Mouse (Mus musculus) midbrain, embryonic 12.5 days (tissue): ENCODE data around the gene Zfp644. TPM values are rescaled to one million over a fixed set of nuclear protein-coding genes. Genes with fewer than 3 reads are reported as not detected.

Experiments
- ATAC-seq: fragments of 200-750 bp; cut with Nextera tagmentation; 2 replicates; pipeline ENCODE4 v1.8.0; 2017; ENCODE audit warnings: low read depth, moderate TSS enrichment, moderate library complexity; ENCODE audit not compliant: low FRiP score
- H3K27ac ChIP-seq: fragments of 300-500 bp; sonication (generic); replicated peaks from 2 replicates; pipeline ENCODE4 v1.5.1; 2016; ENCODE audit warnings: mild to moderate bottlenecking
- H3K27me3 ChIP-seq: fragments of 300-500 bp; sonication (generic); 2 replicates; pipeline ENCODE4 v1.6.1; 2016; ENCODE audit warnings: mild to moderate bottlenecking
- H3K36me3 ChIP-seq: fragments of 300-500 bp; sonication (generic); 2 replicates; pipeline ENCODE4 v1.6.1; 2016
- H3K4me1 ChIP-seq: fragments of 300-500 bp; sonication (generic); 2 replicates; pipeline ENCODE4 v1.6.1; 2016
- H3K4me2 ChIP-seq: fragments of 300-500 bp; sonication (generic); replicated peaks from 2 replicates; pipeline ENCODE4 v1.6.1; 2016; ENCODE audit warnings: mild to moderate bottlenecking, moderate library complexity
- H3K4me3 ChIP-seq: fragments of 300-500 bp; sonication (generic); 2 replicates; pipeline ENCODE4 v1.5.1; 2016; ENCODE audit warnings: mild to moderate bottlenecking
- H3K9ac ChIP-seq: fragments of 300-500 bp; sonication (generic); replicated peaks from 2 replicates; pipeline ENCODE4 v1.6.1; 2016; ENCODE audit warnings: mild to moderate bottlenecking, moderate library complexity
- H3K9me3 ChIP-seq: fragments of 300-500 bp; sonication (generic); 2 replicates; pipeline ENCODE4 v1.6.1; 2016; ENCODE audit warnings: mild to moderate bottlenecking
- WGBS: fragments of 180-500 bp; shearing (Covaris S2); methylation state at CpG from one replicate; pipeline ENCODE4 v1.1.7; 2016; 5-methylcytosine and 5-hydroxymethylcytosine counted together
- polyA plus RNA-seq: library from polyadenylated mRNA; unstranded; fragments of >200 nt; fragmentation: Nextera tagmentation; extraction: Ambion mirVana; gene quantifications from 2 replicates; pipeline ENCODE4 v1.2.1, GENCODE M21; 2016

Zfp644 gene
- polyA plus RNA-seq, 1 experiment from 2014 or later, result 82.0 TPM

DNA sequence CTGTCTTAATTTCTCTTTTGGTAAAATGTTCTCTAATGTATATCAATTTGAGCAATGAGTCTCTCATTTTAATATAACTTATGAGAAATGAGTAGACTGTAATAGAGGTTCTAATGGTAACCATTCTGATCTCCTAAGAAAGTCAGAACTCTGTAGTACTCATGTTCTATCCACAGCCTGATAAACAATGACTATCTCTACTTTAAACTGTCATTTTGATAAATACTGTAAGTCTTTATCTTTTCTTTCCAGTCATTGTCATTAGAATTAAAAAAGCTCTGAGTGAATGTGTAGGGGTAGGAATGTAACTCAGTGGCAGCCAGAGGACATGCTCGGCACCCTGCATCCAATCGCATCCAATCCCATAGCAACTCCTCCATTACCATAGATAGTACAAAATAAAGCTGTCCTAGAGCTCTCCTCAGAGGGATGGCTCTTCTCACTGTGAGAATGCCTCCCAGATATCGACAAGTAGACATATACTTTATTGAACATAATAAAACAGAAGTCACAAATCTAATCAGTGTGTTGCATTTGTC lies 44.2 kb downstream of the Zfp644 start:
- Histone ChIP-seq H3K4me3 (no peak overlapping the region), H3K27ac (no peak overlapping the region), H3K9ac (no peak overlapping the region), H3K4me1 (no peaks in the 10 kb centered on the region), H3K4me2 (no peak overlapping the region), H3K9me3 (no peaks in the 10 kb centered on the region; the same call in 1 of the 2 replicates), H3K27me3 (no peaks in the 10 kb centered on the region), H3K36me3 (peaks cover 13% of the 10 kb centered on the region)
- WGBS, result 86% methylated on average over 3 of the region's 3 CpGs
- no peak for ATAC-seq

DNA sequence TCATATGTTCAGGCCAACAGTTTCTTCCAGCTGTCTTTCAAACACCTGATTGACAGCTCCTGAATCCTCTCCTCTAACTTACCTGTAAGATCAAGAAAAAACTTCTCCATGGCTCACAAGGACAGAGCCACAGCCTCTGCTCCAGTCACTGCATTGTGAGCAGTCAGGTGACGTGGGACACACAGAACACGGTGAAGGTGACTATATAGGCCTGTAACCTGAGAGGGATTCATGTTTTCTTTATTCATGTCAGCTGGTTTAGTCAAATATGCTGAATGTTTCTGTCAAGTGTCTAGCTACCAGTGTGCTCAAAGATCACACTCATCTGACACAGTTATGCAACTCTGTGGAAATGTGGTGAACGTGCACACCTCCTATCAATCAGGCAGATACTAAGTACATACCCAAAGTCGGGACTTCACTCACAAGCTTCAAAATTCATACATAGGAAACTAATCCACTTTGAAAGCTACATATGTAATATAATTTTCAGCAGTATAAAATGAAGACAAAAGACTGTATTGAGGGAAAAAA lies 44.8 kb downstream of the Zfp644 start:
- WGBS, result 92% methylated on average over 4 of the region's 4 CpGs
- ATAC-seq, result no peak
- H3K9me3 ChIP-seq, result no peaks in the 10 kb centered on the region; the same call in 1 of the 2 replicates
- no peak overlapping the region for H3K4me2 ChIP-seq
- no peak overlapping the region; the same call in 1 of the 2 replicates for H3K27ac ChIP-seq
- H3K9ac ChIP-seq, result no peak overlapping the region
- no peaks in the 10 kb centered on the region for H3K4me1 ChIP-seq
- no peaks in the 10 kb centered on the region for H3K27me3 ChIP-seq
- peaks cover 13% of the 10 kb centered on the region for H3K36me3 ChIP-seq
- no peak overlapping the region for H3K4me3 ChIP-seq

DNA sequence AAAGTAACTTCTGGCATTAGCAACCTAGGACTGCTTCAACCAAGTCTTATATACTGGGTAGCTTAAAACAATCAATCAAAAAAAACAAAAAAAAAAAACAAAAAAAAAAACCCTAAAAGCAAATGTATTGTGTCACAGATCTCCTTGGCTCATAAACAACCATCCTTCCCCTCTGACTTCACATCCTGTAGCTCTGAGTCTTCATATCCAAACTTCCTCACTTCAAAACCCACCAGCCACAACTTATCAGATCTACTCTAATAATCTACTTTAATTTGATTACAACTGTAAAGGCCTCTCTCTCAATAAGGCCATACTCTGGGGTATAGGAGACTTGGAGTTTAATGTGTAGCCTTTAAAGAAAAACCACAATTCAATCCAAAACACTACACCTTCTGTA lies 47.1 kb downstream of the Zfp644 start:
- Histone ChIP-seq H3K9me3 (no peaks in the 10 kb centered on the region; the same call in 1 of the 2 replicates), H3K27ac (no peak overlapping the region), H3K4me3 (no peak overlapping the region), H3K36me3 (peaks cover 5% of the 10 kb centered on the region), H3K4me2 (no peak overlapping the region), H3K4me1 (no peaks in the 10 kb centered on the region), H3K9ac (no peak overlapping the region), H3K27me3 (no peaks in the 10 kb centered on the region)
- no peak for ATAC-seq

DNA sequence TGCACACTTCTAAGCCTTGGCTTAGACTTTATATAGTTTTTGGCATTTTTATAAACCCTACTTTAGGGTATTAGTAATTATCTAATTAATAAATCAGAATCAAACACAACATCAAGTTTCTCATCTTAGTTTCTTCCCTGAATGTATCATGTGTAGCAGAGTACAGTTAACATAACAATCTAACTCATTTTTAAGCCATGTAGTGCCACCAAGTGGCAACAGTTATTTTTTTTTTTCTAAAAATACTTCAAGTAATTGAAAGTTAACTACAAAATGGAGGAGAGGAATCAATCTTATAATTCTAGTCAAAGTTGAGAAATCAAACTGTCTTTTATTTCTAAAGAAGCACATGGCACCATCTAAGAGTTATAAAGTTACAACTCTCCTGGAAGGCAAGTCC lies 47.6 kb downstream of the Zfp644 start:
- no peak overlapping the region for H3K4me3 ChIP-seq
- ATAC-seq, result no peak
- no peak overlapping the region for H3K4me2 ChIP-seq
- H3K9me3 ChIP-seq, result no peaks in the 10 kb centered on the region
- no peak overlapping the region for H3K9ac ChIP-seq
- no peaks in the 10 kb centered on the region for H3K36me3 ChIP-seq
- no peaks in the 10 kb centered on the region for H3K4me1 ChIP-seq
- H3K27ac ChIP-seq, result no peak overlapping the region
- H3K27me3 ChIP-seq, result no peaks in the 10 kb centered on the region

DNA sequence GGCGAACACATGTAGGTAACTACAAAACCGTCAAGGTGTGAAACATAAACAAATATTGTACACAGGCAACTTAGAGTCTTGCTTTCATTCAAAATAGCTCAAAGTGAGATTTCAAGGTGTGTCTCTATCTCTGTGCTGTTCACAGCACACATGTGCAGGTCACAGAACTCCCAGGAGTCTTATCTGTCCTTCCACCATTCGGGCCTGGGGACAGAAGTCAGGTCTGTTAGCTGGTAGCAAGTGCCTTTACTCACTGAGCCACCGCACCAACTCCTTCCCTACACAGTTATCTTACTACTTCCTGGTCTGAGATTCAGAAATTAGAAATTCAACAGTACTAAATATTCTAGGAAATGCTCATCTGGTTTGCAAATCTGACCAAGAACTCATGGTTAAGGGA lies 53.7 kb downstream of the Zfp644 start:
- peaks cover 3% of the 10 kb centered on the region; the same call in 1 of the 2 replicates for H3K4me1 ChIP-seq

DNA sequence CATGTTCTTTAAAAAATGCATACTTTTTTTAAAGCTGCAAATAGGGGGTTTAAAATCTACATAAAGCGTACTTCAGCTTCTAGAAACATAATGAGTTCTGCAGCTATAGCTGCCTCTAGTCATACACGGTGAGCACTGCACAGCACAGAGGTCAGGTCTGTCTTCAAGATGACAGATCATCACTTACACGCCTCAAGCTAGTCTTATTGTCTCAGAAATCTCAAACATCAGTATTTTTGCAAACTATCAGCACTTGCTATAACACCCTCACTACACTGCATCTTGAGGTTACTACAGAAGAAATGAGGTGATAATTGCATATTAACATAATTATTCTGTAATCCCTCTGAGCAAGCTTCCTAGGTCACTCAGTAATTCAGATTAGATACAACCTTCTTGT lies 55.2 kb downstream of the Zfp644 start:
- ATAC-seq, result no peak
- H3K27ac ChIP-seq, result no peak overlapping the region
- H3K9ac ChIP-seq, result no peak overlapping the region
- H3K4me2 ChIP-seq, result no peak overlapping the region
- peaks cover 13% of the 10 kb centered on the region for H3K36me3 ChIP-seq
- no peaks in the 10 kb centered on the region for H3K9me3 ChIP-seq
- no peak overlapping the region for H3K4me3 ChIP-seq
- 89% methylated on average over 3 of the region's 3 CpGs for WGBS
- H3K27me3 ChIP-seq, result no peaks in the 10 kb centered on the region
- peaks cover 3% of the 10 kb centered on the region; the same call in 1 of the 2 replicates for H3K4me1 ChIP-seq

More for the DNA sequence above, 53.7 kb downstream of the Zfp644 start:
- Histone ChIP-seq H3K27ac (no peak overlapping the region), H3K9ac (no peak overlapping the region), H3K4me3 (no peak overlapping the region), H3K4me2 (no peak overlapping the region), H3K36me3 (no peaks in the 10 kb centered on the region; the same call in 1 of the 2 replicates), H3K27me3 (no peaks in the 10 kb centered on the region), H3K9me3 (no peaks in the 10 kb centered on the region)
- WGBS, result 91% methylated on average over 4 of the region's 4 CpGs
- no peak for ATAC-seq

DNA sequence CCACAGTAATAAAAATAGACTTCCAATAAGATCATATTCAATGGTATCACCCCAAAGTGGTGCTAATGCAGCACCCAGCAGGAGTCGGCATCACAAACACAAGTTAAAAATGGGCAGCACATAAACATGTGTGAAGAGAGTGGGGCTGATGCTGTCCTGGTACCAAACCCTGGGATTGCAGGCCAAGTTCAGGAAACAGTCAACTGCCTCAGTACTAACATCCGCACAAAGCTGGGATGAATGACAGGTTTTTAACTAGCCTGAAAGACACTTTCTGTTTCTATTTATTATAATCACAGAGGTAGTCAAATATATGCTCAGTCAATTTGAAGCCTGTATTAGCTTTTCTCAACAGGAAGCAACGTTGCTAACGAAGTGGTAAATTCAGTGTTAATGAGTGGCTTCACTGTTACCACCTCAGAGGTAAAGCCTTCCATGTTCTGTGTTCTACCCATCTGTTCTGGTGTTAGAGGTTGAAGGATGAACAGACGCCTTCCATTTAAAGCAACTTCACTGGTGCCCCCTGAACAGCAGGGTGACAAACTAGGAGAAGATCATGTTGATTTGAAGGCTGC lies 56.8 kb downstream of the Zfp644 start:
- Histone ChIP-seq H3K4me2 (no peak overlapping the region), H3K27ac (no peak overlapping the region), H3K36me3 (peaks cover 29% of the 10 kb centered on the region), H3K4me1 (peaks cover 3% of the 10 kb centered on the region; the same call in 1 of the 2 replicates), H3K4me3 (no peak overlapping the region), H3K27me3 (no peaks in the 10 kb centered on the region), H3K9me3 (no peaks in the 10 kb centered on the region), H3K9ac (no peak overlapping the region)
- WGBS, result 74% methylated on average over 5 of the region's 5 CpGs
- ATAC-seq, result no peak

DNA sequence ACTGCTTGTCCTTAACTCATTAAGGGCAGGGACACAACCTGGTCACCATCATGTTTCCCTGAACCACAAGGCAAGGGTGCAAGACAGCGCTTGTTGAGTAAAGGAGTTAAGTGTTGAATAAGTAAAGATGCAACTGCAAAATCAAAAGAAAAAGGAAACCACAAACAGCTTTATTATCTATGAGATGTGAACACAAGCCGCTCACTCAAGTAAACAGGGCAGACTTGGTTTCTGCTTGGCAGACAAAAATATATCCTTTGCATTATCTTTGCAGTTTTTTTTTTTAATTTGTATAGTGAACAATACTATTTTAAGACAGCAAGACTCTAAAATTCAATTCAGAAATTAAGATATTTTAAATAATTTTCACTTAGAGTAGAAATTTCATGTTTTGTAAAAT lies 57.5 kb downstream of the Zfp644 start:
- Histone ChIP-seq H3K4me2 (no peak overlapping the region), H3K9me3 (no peaks in the 10 kb centered on the region), H3K36me3 (peaks cover 36% of the 10 kb centered on the region), H3K4me3 (no peak overlapping the region), H3K4me1 (peaks cover 3% of the 10 kb centered on the region; the same call in 1 of the 2 replicates), H3K27me3 (no peaks in the 10 kb centered on the region), H3K27ac (no peak overlapping the region), H3K9ac (no peak overlapping the region)
- WGBS, result 97% methylated on average over 2 of the region's 2 CpGs
- no peak for ATAC-seq

DNA sequence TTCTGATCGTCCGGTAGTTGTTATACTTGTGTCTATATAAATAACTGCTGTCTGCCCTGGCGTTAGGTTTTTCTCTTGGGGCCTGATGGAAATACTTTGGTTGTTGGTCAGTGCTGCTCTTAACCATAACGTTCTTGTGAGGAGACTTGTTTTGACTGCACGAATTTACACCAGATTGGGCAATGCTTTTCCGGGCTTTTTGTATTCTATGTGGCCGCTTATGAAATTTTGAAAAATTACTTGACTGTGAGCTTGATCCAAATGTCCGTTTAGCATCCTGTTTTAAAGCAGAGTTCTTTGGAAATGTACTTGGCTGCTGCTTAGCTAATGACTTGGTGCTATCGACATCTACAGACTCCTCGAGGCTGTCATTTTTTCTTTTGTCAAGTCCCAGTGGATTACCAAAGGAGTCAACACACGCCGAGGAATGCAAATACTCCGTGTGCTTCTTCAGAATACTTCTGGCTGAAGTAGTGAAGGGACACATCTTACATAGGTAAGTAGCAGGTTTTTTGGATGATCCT lies 60.6 kb downstream of the Zfp644 start:
- 92% methylated on average over 13 of the region's 13 CpGs for WGBS
- no peaks in the 10 kb centered on the region for H3K9me3 ChIP-seq
- H3K27me3 ChIP-seq, result no peaks in the 10 kb centered on the region
- no peak overlapping the region for H3K4me3 ChIP-seq
- ATAC-seq, result no peak
- no peak overlapping the region for H3K4me2 ChIP-seq
- peaks cover 12% of the 10 kb centered on the region; the same call in 1 of the 2 replicates for H3K4me1 ChIP-seq
- peaks cover 40% of the 10 kb centered on the region for H3K36me3 ChIP-seq
- no peak overlapping the region for H3K9ac ChIP-seq
- H3K27ac ChIP-seq, result no peak overlapping the region

DNA sequence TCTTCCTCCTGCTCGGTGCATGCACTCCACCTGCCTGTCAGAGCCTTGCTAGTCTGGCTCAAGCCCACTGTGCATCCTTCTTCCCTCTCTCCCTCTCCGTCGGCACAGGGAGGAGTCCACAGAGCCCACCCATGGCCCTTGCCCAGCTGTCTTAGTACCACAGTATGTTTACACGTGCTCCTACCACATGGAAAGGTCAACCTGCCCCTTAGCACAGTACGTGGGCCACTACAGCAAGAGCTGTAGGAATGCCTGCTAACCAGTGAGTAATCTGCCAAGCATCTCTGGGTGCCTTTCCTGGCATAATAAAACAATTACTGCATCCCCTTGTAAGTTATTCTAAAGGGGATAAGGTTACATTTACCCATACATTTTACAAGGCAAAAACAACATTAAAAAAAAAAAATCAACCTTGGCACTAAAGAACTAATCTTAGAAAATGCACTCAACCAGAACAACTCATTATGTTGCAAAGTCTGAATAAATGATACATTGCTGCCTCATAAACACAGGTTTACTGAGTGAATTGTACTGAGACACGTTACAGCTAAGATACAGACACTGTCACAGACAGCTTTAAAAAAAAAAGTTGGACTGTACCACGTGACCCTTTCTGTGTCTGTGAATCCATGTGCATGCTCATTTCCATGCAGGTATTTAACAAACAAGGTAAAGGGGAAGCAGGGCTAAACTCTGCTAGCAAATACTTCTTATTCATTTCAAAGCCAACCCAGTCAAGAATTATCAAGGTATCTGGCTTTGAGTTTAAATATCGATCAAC lies 68.5 kb downstream of the Zfp644 start:
- Histone ChIP-seq H3K27me3 (no peaks in the 10 kb centered on the region), H3K36me3 (no peaks in the 10 kb centered on the region; the same call in 1 of the 2 replicates), H3K4me1 (peaks cover 12% of the 10 kb centered on the region), H3K4me2 (no peak overlapping the region), H3K9ac (no peak overlapping the region), H3K27ac (no peak overlapping the region), H3K9me3 (no peaks in the 10 kb centered on the region), H3K4me3 (no peak overlapping the region)
- 79% methylated on average over 8 of the region's 8 CpGs for WGBS
- ATAC-seq, result no peak

DNA sequence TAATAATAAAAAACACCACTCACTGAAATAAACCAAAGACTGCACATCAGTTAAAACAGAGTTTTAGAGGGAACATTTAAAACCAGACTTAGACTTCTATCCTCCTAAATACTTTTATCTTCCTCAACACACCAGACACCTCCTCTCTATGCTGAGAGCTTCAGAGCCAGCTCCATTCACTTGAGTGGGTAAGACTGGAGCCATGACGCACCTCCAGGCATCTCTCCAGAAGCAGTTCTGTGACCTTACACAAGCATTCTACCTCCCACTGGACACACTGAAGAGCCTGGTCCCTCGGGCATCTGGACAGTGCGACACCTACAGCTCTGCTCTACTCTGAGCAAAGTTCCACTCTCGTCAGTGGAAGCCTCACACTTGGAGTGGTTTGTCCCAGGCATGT lies 73.8 kb downstream of the Zfp644 start:
- Histone ChIP-seq H3K27me3 (no peaks in the 10 kb centered on the region), H3K36me3 (peaks cover 6% of the 10 kb centered on the region), H3K4me2 (no peak overlapping the region), H3K9ac (no peak overlapping the region), H3K9me3 (no peaks in the 10 kb centered on the region), H3K4me1 (peaks cover 5% of the 10 kb centered on the region; the same call in 1 of the 2 replicates), H3K27ac (no peak overlapping the region), H3K4me3 (no peak overlapping the region)
- no peak for ATAC-seq
- 93% methylated on average over 4 of the region's 4 CpGs for WGBS

DNA sequence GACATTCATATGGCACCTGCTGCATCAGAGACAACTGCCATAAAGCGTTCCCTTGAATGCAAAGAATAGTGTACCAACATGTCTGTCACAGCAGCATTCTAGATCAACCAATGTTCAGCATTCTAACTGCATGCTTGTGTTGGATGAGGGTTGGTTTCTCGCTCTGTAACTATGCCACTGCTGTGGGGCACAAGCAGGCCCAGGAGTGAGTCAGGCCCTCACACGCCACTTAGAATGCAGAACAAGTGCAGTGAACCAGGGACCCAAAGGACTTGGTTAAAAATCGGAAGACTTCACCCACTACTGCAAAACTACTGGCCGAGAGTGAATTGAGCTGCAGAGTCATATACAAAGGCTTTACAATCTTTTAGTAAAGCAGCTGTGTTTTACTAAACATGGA lies 74.9 kb downstream of the Zfp644 start:
- 95% methylated on average over 5 of the region's 5 CpGs for WGBS
- Histone ChIP-seq H3K4me2 (no peak overlapping the region), H3K4me3 (no peak overlapping the region), H3K9ac (no peak overlapping the region), H3K36me3 (peaks cover 6% of the 10 kb centered on the region), H3K27ac (no peak overlapping the region), H3K4me1 (0 out of 2 replicates have a peak, but pooled peaks cover 2% of the 10 kb centered on the region), H3K9me3 (no peaks in the 10 kb centered on the region), H3K27me3 (no peaks in the 10 kb centered on the region)
- ATAC-seq, result no peak
